Mouse (Mus musculus) adrenal gland, adult 10 weeks (tissue): Measurements from ENCODE around the gene Cetn4. TPM values are rescaled to one million over a fixed set of nuclear protein-coding genes. Genes with fewer than 3 reads are reported as not detected.

Experiments
- polyA plus RNA-seq: library from polyadenylated mRNA; stranded (reverse); fragments of 350-450 nt; fragmentation: Illumina TruSeq; extraction: RNeasy Lipid Tissue Mini Kit (QIAGEN cat#74804); gene quantifications from one replicate; pipeline ENCODE4 v1.2.3, GENCODE M21; 2014; ENCODE audit warnings: low read depth, low replicate concordance

The Cetn4 gene
- 59.0 TPM for polyA plus RNA-seq

GRCm38 (mm10) chr3:37312370-37312941 is at the start of gene Cetn4, which contains the start of gene Bbs12:
Gene Cetn4 (minus strand): TSS chr3:37312708.
Gene Bbs12 (plus strand): TSS chr3:37312554.

DNA sequence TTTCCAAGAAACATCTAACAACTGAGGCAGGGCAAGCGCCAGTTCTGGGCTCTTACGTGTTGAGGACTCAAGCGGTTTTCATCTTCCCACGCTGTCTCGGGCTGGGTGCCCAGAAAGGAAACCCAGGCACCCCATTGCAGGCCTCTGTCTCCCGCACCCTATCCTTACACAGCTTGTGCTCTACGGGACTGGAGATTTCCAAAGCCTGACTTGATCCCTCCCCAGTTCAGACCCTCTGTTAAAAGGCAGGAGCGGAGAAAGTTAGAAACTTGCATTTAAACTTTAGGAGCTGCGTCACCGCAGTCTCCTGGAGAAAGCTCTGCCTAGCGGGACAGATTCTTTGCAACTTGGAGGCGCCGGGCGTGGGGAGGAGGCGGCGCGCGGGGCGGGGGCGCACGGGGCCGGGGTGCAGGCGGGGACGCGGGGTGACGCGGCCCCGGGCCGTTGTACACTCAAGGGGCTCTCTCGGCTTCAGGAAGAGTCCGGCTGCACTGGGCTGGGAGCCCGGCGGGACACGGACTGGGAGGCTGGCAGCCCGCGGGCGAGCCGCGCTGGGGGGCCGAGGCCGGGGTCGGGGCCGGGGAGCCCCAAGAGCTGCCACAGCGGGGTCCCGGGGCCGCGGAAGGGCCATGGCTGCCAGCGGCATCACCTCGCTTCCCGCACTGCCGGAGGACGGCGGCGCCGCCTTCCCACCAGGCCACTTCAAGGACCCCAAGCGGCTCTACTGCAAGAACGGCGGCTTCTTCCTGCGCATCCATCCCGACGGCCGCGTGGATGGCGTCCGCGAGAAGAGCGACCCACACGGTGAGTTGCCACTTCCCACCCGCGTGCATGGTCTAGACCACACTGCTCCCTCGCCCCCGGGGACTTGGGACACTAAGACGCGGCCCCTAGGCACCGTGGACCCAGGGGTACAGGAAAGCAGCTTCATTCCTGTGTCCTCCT is 36.0 kb upstream of the Cetn4 start, which contains the start of gene Fgf2:
Fgf2 (plus strand) TSS at position 126 of the 945 bp plus-strand sequence.

Other genes starting within 250 kb of the Cetn4 start
- gene Adad1, start 249.2 kb downstream of the Cetn4 start, polyA plus RNA-seq = not detected
- gene Il2, start 186.7 kb downstream of the Cetn4 start, polyA plus RNA-seq = not detected
- not detected for gene Il21, start 80.1 kb downstream of the Cetn4 start, polyA plus RNA-seq
- gene Bbs12, start 154 bp downstream of the Cetn4 start, polyA plus RNA-seq = 12.5 TPM
- gene Fgf2, start 35.6 kb upstream of the Cetn4 start, polyA plus RNA-seq = 17.1 TPM
- 38.1 TPM for gene Spata5, start 107.2 kb upstream of the Cetn4 start, polyA plus RNA-seq
- 4.0 TPM for gene Nudt6, start 107.5 kb upstream of the Cetn4 start, polyA plus RNA-seq